Mouse (Mus musculus) layer of hippocampus, adult 2 months (tissue): ENCODE results near the gene Armc9. TPM values are rescaled to one million over a fixed set of nuclear protein-coding genes. Genes with fewer than 3 reads are reported as not detected.

Experiments used
- DNase-seq, 2 experiments: peaks; one replicate each; pipeline ENCODE4 v3.0.0; 2022; ENCODE audit warnings: low spot score in 2 of 2
- H3K27ac ChIP-seq: fragments of 200-600 bp; 2 replicates; pipeline ENCODE4 v1.8.1; 2022
- H3K4me3 ChIP-seq: fragments of 200-600 bp; 2 replicates; pipeline ENCODE4 v1.8.1; 2022; ENCODE audit warnings: mild to moderate bottlenecking
- CTCF ChIP-seq: fragments of 200-600 bp; conservative IDR thresholded peaks from 2 replicates; pipeline ENCODE4 v1.8.1; 2022; ENCODE audit warnings: antibody characterized with exemption, mild to moderate bottlenecking, moderate library complexity
- total RNA-seq, 2 experiments: library from RNA; stranded (reverse); gene quantifications; 2 replicates each; pipeline ENCODE4 v1.2.3; 2021

The Armc9 gene
- total RNA-seq, 2 experiments from 2014 or later = 37.3 to 40.1 TPM

DNA sequence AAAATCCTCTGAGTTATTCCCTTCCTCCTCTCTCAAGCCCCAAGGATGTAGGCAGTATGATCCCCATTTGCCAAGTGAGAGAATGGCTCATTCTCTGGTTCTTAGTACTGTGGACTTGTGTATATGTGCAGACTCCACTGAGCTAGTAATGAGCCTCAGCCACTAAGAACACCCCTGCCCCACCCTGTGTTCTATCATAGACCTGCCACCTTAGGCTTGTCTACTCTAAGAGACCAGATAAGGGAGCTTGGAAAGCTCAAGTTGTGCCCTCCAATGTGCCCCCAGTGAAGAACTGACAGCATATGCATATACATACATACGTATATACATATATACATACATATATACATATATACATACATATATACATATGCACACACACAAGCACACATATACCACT, 56.9 kb downstream of the Armc9 start:
- Histone ChIP-seq H3K4me3 (no peak overlapping the region), H3K27ac (no peak overlapping the region)
- no peak for DNase-seq
- no peak for TF ChIP-seq CTCF

DNA sequence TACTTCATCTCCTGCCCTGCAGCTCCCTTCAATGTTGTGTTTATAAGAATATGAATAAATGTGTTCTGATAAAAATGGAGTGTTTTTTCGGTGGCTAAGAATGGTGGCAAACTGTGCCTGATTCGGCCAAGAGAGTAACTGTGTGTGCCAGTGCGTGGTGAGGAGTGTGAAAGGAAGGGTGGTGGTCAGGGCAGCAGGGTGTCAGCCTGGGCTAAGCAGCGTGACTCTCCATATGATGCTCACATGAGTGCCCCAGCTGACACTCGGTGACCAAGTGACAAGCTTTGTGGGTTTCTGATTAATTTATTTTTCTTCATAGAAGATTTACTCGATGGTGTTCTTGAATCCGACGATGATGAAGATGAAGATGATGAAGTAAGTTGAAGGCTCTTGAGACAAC, 58.2 kb downstream of the Armc9 start:
- no peak for TF ChIP-seq CTCF
- H3K27ac ChIP-seq = no peak overlapping the region
- no peak for DNase-seq
- H3K4me3 ChIP-seq = no peak overlapping the region

- H3K4me3 ChIP-seq = no peak overlapping the region
- peak; percentile 78 to 87 for DNase-seq
- TF ChIP-seq CTCF = peak; percentile 99
- H3K27ac ChIP-seq = peak overlapping the region; percentile 53; the same call in 1 of the 2 replicates
These were observed 59.6 kb downstream of the Armc9 start for GRCm38 (mm10) chr1:86214158-86214557.

DNA sequence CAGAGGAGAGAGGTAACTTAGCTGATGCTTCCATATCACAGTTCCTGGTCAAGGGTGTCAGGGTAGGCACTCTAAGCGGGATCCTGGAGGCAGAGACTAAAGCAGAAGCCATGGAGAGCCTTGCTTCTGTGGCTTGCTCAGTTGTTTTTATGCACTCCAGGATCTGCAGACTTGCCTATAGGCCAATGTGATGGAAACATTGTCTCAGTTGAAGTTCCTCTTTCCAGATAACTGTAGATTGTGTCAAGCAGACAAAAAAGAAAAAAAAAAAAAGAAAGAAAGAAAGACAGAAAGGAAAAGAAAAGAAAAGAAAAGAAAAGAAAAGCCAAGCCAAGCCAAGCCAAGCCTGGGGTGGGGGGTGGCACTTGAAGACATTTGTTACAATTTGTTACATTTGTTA, 60.7 kb downstream of the Armc9 start:
- no peak overlapping the region for H3K4me3 ChIP-seq
- H3K27ac ChIP-seq = no peak overlapping the region; the same call in 1 of the 2 replicates
- DNase-seq = no peak
- no peak for TF ChIP-seq CTCF

GRCm38 (mm10) chr1:86216412-86216811, 61.8 kb downstream of the Armc9 start:
- Histone ChIP-seq H3K4me3 (no peak overlapping the region), H3K27ac (no peak overlapping the region)
- DNase-seq = no peak
- TF ChIP-seq CTCF = no peak

DNA sequence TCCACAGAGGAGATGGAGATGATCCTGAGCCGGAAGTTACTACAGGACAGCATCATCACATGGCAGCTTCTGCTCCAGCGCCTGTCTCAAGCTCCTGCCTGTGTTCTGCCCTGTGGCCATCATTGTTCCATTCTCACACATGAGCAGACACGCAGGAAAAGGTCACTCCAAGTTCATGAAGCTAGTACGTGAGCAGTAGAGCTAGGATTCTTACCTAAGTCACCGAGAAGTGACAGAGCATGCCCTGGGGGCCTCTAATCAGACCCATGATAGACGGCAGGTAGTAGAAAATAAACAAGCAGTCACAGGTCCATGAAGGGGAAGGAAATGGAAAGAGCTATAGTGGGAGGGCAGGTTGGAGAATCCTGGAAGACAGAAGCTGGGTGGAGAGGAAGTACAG, 63.4 kb downstream of the Armc9 start:
- no peak for TF ChIP-seq CTCF
- Histone ChIP-seq H3K27ac (no peak overlapping the region), H3K4me3 (no peak overlapping the region)
- DNase-seq = no peak

GRCm38 (mm10) chr1:86225195-86225594, 70.6 kb downstream of the Armc9 start:
- Histone ChIP-seq H3K4me3 (no peak overlapping the region), H3K27ac (no peak overlapping the region)
- no peak for TF ChIP-seq CTCF
- DNase-seq = no peak

GRCm38 (mm10) chr1:86228653-86229052, 74.1 kb downstream of the Armc9 start:
- no peak for DNase-seq
- no peak for TF ChIP-seq CTCF
- Histone ChIP-seq H3K27ac (peak overlapping the region; percentile 8; the same call in 1 of the 2 replicates), H3K4me3 (no peak overlapping the region)

DNA sequence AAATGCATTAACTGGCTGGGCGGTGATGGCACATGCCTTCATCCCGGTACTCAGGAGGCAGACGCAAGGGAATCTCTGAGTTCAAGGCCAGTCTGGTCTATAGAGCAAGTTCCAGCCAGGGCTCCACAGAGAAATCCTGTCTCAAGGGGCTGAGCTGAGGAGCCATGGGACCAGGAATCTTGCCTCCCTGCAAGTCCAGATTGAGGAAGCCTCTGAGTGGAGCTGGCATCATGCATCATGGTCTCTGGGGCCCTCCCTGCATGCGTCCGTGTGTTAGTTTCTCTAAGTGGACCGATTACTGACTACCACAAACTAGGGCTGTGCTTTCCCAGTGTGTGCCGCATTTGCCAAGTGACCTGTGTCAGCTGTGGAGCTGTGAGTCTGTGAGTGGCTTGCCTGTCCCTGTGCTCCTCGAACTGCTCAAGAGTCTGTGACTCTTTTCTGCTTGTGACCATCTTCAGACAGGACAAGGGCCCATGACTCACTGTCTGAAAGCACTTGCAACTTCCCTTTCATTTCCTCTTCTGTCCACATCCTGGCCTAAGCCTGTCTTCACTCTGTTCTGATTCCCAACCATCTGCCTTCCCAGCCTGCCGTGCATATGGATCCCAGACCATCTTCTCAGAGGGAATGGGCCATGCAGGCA, 74.7 kb downstream of the Armc9 start:
- Histone ChIP-seq H3K4me3 (no peak overlapping the region), H3K27ac (peak overlapping the region; percentile 8; the same call in 1 of the 2 replicates)
- no peak for DNase-seq
- TF ChIP-seq CTCF = no peak

- Histone ChIP-seq H3K27ac (no peak overlapping the region), H3K4me3 (no peak overlapping the region)
- DNase-seq = no peak
- no peak for TF ChIP-seq CTCF
These were observed 78.1 kb downstream of the Armc9 start for GRCm38 (mm10) chr1:86232631-86233030.

- Histone ChIP-seq H3K4me3 (no peak overlapping the region), H3K27ac (no peak overlapping the region)
- TF ChIP-seq CTCF = no peak
- no peak for DNase-seq
These were observed 79.2 kb downstream of the Armc9 start for GRCm38 (mm10) chr1:86233808-86234207.

DNA sequence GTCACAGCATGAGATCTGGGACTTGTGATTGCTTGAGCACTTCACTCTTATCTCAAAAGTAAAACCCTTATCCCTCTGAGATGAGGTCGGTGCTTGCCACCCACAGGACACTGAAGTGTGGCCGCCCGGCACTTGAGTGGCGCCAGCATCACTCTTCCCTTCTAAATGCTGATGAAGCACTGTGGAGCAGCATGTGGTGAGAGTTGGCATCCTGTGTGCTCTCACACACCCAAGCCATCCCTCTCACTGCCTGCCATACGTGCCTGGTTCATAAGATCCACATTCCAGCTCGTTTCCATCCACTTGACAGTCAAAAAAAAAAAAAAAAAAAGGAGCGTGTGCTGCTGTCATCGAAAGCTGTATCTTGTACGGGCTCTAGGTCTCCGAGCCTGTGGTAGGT, 80.5 kb downstream of the Armc9 start:
- Histone ChIP-seq H3K27ac (0 out of 2 replicates have a peak overlapping the region, but pooled peaks have one; percentile 18), H3K4me3 (no peak overlapping the region)
- DNase-seq = peak; percentile 29 to 30
- no peak for TF ChIP-seq CTCF

- DNase-seq = no peak
- no peak overlapping the region for H3K27ac ChIP-seq
- H3K4me3 ChIP-seq = no peak overlapping the region
- TF ChIP-seq CTCF = no peak
These were observed 81.9 kb downstream of the Armc9 start for GRCm38 (mm10) chr1:86236442-86236841.

- no peak for TF ChIP-seq CTCF
- no peak for DNase-seq
- H3K27ac ChIP-seq = no peak overlapping the region
- H3K4me3 ChIP-seq = no peak overlapping the region
These were observed 84.4 kb downstream of the Armc9 start for GRCm38 (mm10) chr1:86239010-86239409.

DNA sequence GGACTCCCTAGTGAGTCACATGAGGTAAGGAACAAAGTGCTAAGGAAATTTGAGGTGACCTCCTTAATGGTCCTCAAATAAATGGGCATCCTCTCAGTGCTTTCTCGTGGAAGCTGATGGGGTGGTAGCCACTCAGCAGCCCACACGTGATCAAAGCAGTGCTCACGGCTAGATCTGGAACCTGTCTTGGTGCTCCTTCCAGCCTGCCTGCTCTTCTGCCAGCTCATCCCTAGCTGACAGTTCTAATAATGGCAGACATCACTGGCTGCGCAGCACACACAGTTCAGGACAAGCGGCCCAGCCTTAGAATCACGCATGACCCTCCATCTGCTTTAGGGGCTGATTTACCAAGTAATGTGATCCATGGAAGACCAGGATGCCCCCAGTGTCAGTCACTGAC, 85.3 kb downstream of the Armc9 start:
- DNase-seq = no peak
- Histone ChIP-seq H3K27ac (no peak overlapping the region), H3K4me3 (no peak overlapping the region)
- no peak for TF ChIP-seq CTCF
